Mouse (Mus musculus) kidney, adult 9 months (tissue): ENCODE results near the gene Rab31.
"Not testable (repeated sequence)": the region's sequence is repeated elsewhere in the genome, so short reads cannot be mapped to it uniquely, and the experiment has no call there.

Experiments used
- DNase-seq: peaks from one replicate; pipeline ENCODE4 v3.0.0; 2022

Rab31 gene

DNA sequence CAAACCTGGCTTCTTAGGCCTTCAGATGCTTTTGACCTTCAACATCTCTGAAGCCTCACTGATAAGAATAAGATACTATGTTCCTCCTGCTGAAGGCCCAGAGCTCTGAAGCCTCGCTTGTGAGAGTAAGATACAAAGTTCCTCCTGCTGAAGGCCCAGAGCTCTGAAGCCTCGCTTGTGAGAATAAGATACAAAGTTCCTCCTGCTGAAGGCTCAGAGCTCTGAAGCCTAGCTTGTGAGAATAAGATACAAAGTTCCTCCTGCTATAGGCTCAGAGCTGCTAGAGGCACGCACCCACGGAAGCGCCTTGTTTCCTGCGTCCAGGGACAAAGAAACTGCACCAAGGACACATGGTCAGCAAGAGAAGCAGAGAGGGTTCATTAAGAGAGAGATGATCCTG, 115.8 kb downstream of the Rab31 start:
- DNase-seq, result no peak

GRCm38 (mm10) chr17:65656076-65656475, 116.5 kb downstream of the Rab31 start:
- DNase-seq, result no peak

- no peak for DNase-seq
Observed at GRCm38 (mm10) chr17:65655608-65656007, 116.9 kb downstream of the Rab31 start.

- DNase-seq, result no peak
Observed at GRCm38 (mm10) chr17:65650598-65650997, 122.0 kb downstream of the Rab31 start.

DNA sequence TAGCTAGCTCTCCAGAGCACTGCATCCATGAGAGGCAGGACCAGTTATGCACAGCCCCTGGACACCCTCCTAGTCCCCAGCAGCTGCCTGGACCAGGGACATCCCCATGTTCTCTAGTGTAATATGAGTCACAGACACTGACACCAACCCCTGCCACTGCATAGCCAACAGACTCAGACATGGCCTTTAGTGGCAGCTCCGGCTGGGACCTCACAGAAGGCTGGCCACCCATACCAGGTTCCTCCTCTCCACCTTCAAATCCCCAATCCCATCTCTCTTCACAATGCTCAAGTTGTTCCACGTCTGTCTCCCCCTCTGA, 123.4 kb downstream of the Rab31 start:
- DNase-seq, result no peak

DNA sequence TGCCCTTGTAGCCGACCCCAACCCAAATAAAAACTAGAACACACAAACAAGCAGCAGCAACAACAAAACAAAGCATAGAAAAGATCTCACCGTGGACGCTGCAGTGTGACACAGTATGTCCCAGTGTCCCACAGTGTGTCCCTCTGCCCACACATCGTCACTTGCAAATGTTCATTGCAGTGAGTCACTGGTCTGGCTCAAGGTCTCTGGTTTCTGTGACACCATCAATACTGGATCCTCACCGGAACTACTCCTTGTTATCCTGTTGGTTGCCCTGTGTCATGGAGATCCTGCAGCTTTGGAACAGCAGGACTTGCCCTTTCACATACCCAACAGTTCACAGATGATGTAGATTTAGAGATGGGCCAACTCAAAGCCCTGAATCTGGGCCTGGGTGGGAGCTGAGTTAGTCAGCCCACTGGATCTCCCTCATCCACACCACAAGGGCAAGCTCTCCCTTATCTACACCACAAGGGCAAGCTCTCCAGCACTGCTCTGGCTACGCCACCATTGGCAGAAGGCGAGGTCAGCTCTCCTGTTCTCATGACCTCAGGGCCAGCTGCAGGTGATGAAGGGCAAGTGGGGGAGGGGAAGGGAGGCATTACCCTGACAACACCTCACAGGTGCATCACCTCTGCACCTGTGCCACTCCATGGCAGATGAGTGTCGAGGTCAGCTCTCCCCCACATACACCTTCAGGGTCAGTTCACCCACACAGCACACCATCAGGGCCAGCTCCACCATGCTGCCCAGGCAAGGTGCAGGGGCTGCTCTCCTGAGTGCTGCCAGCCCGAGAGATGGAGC, 124.0 kb downstream of the Rab31 start:
- no peak for DNase-seq

DNA sequence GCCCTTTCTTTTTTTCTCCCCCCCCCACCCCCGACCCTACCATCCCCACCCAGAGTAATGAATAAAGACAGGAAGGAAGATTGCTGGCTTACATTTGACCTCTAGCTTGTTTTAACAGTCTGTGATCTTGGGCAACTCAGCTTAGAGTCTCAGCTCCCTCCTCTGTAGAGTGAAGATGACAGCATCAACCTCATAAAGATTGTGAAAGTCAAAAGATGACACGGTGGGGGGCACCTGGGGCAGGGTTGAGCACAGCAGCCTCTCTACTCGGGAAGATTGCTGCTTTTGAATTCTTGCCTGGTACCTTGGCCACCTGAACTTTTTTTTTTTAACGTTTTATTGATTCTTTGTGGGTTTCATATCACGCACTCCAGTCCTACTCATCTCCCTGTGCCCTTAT, 124.6 kb downstream of the Rab31 start:
- DNase-seq, result no peak

- DNase-seq, result peak; percentile 19
Observed at GRCm38 (mm10) chr17:65647226-65647625, 125.3 kb downstream of the Rab31 start.

GRCm38 (mm10) chr17:65643579-65643978, 129.0 kb downstream of the Rab31 start:
- no peak for DNase-seq

- DNase-seq, result peak; percentile 18
Observed at GRCm38 (mm10) chr17:65643051-65643521, 129.5 kb downstream of the Rab31 start.

GRCm38 (mm10) chr17:65642578-65642991, 130.0 kb downstream of the Rab31 start:
- no peak for DNase-seq

DNA sequence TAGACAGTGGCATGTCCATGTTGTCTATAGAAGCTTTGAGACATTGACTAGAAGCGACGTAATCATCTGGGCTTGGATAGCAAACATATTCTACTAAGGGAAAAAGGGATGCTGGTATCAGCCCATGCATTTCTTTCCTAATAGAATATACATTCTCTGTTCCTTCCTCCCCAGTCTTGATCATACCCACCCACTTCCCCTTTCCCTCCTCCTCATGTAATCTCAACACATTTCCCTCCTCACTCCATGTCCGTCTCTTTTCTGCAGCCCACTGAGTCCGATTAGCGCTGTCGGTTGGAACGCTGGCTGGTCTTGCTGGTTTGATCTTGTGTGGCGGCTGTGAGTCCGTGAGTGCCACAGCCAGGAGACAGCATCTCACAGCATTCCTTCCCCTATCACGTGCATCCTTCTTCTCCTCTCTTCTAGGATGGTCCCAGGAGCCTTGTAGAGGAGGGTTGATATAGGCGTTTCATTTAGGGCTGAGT, 130.8 kb downstream of the Rab31 start, which contains the start of gene Txndc2:
Gene Txndc2 (minus strand): TSS at position 435 of the 485 bp plus-strand sequence.
- no peak for DNase-seq

GRCm38 (mm10) chr17:65639144-65639543, 133.4 kb downstream of the Rab31 start:
- DNase-seq, result no peak

DNA sequence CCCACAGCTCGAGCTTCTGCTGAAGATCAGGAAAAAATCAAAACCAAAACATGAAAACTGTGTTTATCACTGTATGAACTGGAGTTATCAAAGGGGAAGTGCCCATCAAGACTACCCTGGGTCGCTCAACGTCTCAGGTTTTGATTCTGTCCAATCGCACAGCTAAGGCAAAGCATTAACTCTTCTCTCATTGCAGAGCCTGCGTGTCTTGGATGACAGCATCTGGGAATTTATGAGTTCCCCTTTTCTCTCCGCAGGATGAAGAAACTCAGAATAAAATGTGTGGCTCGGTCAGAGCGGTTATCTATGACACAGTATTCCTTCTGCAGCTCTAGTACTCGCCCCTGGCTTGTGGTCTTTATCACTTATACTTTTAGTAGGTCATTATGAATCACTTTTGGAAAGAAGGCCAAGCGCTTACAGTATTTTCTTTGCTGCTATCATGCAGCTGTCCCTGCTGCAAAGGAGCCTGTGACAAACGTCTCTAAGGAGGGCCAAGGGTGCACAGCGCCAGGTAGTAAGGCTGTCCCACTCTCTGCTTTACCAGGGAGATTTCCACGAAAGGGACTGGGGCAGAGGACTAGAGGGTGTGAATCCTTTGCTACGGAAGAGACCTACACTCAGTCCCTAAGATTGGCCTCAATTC, 136.7 kb downstream of the Rab31 start:
- no peak for DNase-seq

GRCm38 (mm10) chr17:65629943-65630342, 142.6 kb downstream of the Rab31 start:
- DNase-seq, result no peak

DNA sequence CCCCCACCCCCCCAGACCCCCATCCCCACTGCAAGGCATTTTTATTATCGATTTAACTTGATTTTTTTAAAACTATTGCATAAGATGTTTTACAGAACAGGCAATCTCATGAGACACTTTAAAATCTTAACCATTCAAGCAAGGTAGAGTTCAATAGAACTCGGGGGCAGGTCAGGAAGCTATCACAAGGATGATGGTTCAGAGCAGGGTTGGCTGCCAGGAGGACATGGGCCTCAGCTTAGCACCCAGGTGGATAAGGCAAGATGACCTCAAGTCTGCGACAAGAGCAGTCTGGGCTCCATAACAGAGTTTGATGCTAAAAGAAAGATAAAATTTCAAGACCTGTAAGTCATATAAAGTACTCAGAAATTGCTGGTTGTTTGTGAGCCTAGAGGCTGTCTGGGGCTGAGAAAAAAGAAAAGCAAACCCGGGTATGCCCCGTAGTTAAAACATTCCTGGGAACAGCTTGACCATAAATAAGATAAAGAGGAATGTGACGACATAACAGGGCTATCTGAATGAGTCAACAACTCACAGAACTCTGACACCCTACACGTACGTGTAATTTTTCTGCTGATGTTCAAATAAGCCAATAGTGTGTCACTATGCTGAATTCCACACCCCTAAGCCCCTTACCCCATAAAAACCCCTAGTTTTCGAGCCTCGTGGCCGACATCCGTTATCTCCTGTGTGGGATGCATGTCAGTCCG, 143.6 kb downstream of the Rab31 start:
- DNase-seq, result not testable (repeated sequence)

DNA sequence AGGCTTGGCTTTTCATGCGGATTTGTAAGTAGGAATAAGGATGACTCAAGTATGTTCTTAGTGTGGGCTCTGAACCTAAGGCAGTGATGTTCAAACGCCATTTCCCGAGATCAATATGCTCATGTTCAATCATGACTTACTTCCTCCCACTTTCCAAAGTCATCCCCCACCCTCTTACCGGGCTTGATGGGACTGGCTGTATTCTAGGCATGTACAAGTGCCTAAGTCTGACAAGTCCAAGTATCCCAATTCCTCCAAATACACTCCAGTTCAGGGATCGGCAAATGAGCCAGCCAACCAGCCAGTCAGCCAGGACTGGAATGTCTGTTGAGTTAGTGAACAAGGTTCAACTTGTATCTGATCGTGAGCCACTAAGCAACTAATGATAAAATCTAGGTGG, 146.3 kb downstream of the Rab31 start:
- DNase-seq, result no peak

DNA sequence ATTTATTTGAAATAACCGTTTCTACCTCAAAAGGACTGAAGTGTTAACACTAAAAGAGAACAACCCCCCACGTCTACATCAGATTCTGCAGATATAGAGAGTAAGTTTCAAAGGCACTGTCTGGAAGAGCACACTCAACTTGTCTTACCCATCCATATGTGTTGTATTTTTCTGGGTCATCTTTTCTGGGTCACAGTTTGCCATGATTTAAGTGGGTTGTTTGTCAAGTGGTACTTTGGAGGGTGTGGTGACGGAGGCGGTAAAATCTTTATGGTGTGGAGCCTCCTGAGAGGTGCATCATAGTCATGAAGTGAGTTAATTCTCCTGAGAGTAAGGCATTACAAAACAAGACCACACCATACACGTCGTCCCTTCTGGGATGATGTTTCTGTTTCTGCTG, 147.0 kb downstream of the Rab31 start:
- no peak for DNase-seq

- peak; percentile 27 for DNase-seq
Observed at GRCm38 (mm10) chr17:65623130-65623529, 149.4 kb downstream of the Rab31 start.

GRCm38 (mm10) chr17:65618431-65618830, 154.1 kb downstream of the Rab31 start:
- DNase-seq, result peak; percentile 48

DNA sequence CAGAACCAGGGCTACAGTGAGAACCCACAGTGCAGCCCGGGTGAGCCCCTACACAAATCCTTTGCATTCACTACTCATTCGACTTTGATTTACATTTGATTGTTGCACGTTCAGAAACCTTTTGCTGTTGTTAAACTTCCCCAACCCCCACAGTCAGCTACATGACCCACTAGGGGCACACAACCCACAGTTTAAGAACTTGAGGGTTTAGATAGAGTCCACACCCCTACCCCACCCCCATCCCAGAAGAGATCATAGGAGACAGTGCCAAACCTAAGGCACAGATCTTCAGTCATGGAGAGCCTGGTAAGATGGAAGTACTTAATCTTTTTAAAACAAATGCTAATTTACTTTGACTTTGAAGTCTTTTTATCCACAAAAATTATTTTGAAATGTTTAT, 156.9 kb downstream of the Rab31 start:
- no peak for DNase-seq

GRCm38 (mm10) chr17:65614431-65614830, 158.1 kb downstream of the Rab31 start:
- DNase-seq, result no peak
